Mouse (Mus musculus) cerebellum, postnatal 4 days (tissue): ENCODE data around the gene Paqr5.

ENCODE experiments used
- DNase-seq, 2 experiments: peaks; one replicate each; pipeline ENCODE4 v3.0.0; 2022; ENCODE audit warnings: low spot score in 2 of 2, mixed read lengths in 1 of 2

The Paqr5 gene

GRCm38 (mm10) chr9:62026600-62026999, at the start of gene Paqr5:
Gene Paqr5, minus strand, starts transcription at chr9:62026856.
- DNase-seq: no peak

GRCm38 (mm10) chr9:62062234-62062633, 35.6 kb upstream of the Paqr5 start:
- DNase-seq: no peak

- no peak for DNase-seq
Observed at GRCm38 (mm10) chr9:62060431-62060830, 33.8 kb upstream of the Paqr5 start.

GRCm38 (mm10) chr9:62059941-62060340, 33.3 kb upstream of the Paqr5 start:
- DNase-seq: no peak

- DNase-seq: no peak
Observed at GRCm38 (mm10) chr9:62057881-62058506, 31.3 kb upstream of the Paqr5 start.

- DNase-seq: no peak
Observed at GRCm38 (mm10) chr9:62056206-62056605, 29.6 kb upstream of the Paqr5 start.

- peak in 1 of 2 experiments; percentile 25 for DNase-seq
Observed at GRCm38 (mm10) chr9:62050801-62051200, 24.1 kb upstream of the Paqr5 start.

GRCm38 (mm10) chr9:62049166-62049565, 22.5 kb upstream of the Paqr5 start:
- DNase-seq: no peak

GRCm38 (mm10) chr9:62042167-62042566, 15.5 kb upstream of the Paqr5 start:
- DNase-seq: no peak

- DNase-seq: peak; percentile 83 to 91
Observed at GRCm38 (mm10) chr9:62040008-62040608, 13.5 kb upstream of the Paqr5 start.

GRCm38 (mm10) chr9:62035806-62036205, 9.2 kb upstream of the Paqr5 start:
- no peak for DNase-seq

- no peak for DNase-seq
Observed at GRCm38 (mm10) chr9:62032206-62032605, 5.5 kb upstream of the Paqr5 start.

- DNase-seq: no peak
Observed at GRCm38 (mm10) chr9:62028072-62028471, 1.4 kb upstream of the Paqr5 start.

GRCm38 (mm10) chr9:62025056-62025455, 1.6 kb downstream of the Paqr5 start:
- DNase-seq: no peak

- DNase-seq: no peak
Observed at GRCm38 (mm10) chr9:62023879-62024278, 2.8 kb downstream of the Paqr5 start.

- DNase-seq: no peak
Observed at GRCm38 (mm10) chr9:62022961-62023680, 3.5 kb downstream of the Paqr5 start.

- no peak for DNase-seq
Observed at GRCm38 (mm10) chr9:62021583-62022120, 5.0 kb downstream of the Paqr5 start.

GRCm38 (mm10) chr9:62020259-62020658, 6.4 kb downstream of the Paqr5 start:
- DNase-seq: no peak

- no peak for DNase-seq
Observed at GRCm38 (mm10) chr9:62018229-62019093, 8.2 kb downstream of the Paqr5 start.

GRCm38 (mm10) chr9:62017329-62017728, 9.3 kb downstream of the Paqr5 start:
- no peak for DNase-seq

- DNase-seq: no peak
Observed at GRCm38 (mm10) chr9:62015504-62015903, 11.2 kb downstream of the Paqr5 start.
